Comparison of ENCODE assay signal across 14 mouse cellular contexts in genomic region chr5:88889326-88889725, GRCm38 (mm10). TPM values are rescaled to one million over a fixed set of nuclear protein-coding genes. Genes with fewer than 3 reads are reported as not detected.
DNase-seq lines count a peak whose midpoint lies in the region; ATAC-seq and TF ChIP-seq lines count a peak whose summit lies in the region.
"Had no signal": no experiment of that assay in that cellular context is flagged by ENCODE, and none has a peak within 500 bp of the region (broad histone marks: within the 10 kb centered on the region; RNA-seq: fewer than 3 reads in every experiment).

No protein-coding gene starts in this region.

- 30% methylated on average over 4 of the region's 4 CpGs for WGBS in heart, adult 2 months
- 22% methylated on average over 4 of the region's 4 CpGs for WGBS in midbrain, postnatal 0 days

- peak; percentile 62 for TF ChIP-seq CTCF in heart, adult 2 months (IDR thresholded peaks at IDR 0.05)
- TF ChIP-seq CTCF in left cerebral cortex, adult 2 months (IDR thresholded peaks at IDR 0.05) = peak; percentile 34
- peak; percentile 65 for TF ChIP-seq CTCF in midbrain, postnatal 0 days (IDR thresholded peaks at IDR 0.05)

- no peak overlapping the region for H3K27ac ChIP-seq in heart, adult 2 months
- no peak overlapping the region for H3K27ac ChIP-seq in left cerebral cortex, adult 2 months
- 0 out of 2 replicates have a peak overlapping the region, but pooled peaks have one; percentile 29 for H3K27ac ChIP-seq in brown adipose tissue, adult 24 weeks (replicated peaks; ENCODE audit: low read depth, low read length)
- H3K27ac ChIP-seq in midbrain, postnatal 0 days (ENCODE audit: low read depth, low read length) = no peak overlapping the region
- H3K27ac ChIP-seq: embryonic facial prominence, embryonic 13.5 days; liver, embryonic 14.5 days had no signal

- TF ChIP-seq EP300 in heart, adult 2 months (IDR thresholded peaks at IDR 0.05; ENCODE audit: insufficient read depth, low read depth, low read length) = no peak

- no peak for TF ChIP-seq POLR2A in heart, adult 2 months (IDR thresholded peaks at IDR 0.05; ENCODE audit: insufficient read depth, low read depth, low read length)

- no peak overlapping the region for H3K9ac ChIP-seq in heart, adult 2 months (ENCODE audit: low read depth, low read length)
- H3K9ac ChIP-seq in midbrain, postnatal 0 days (replicated peaks; ENCODE audit: low read length, poor library complexity, severe bottlenecking) = no peak overlapping the region
- H3K9ac ChIP-seq: embryonic facial prominence, embryonic 13.5 days; liver, embryonic 14.5 days had no signal

- H3K4me2 ChIP-seq in midbrain, postnatal 0 days (ENCODE audit: low read depth, low read length, poor library complexity, severe bottlenecking) = peak overlapping the region; percentile 98; the same call in 1 of the 2 replicates
- H3K4me2 ChIP-seq: embryonic facial prominence, embryonic 13.5 days had no signal

- H3K36me3 ChIP-seq in heart, adult 2 months (ENCODE audit: control insufficient read depth, insufficient read depth, low read length) = no peaks in the 10 kb centered on the region
- no peaks in the 10 kb centered on the region for H3K36me3 ChIP-seq in midbrain, postnatal 0 days (ENCODE audit: insufficient read depth, low read length)
- H3K36me3 ChIP-seq: embryonic facial prominence, embryonic 13.5 days had no signal

- intact Hi-C loops in heart, adult 2 months (cut with DNase I) = no loop called here
- intact Hi-C loops in heart, postnatal 36 days (cut with DNase I) = loop anchor here (5.0 kb wide), 1 partner anchor 38 kb away; no protein-coding TSS in a partner anchor
- intact Hi-C loops in left cerebral cortex, adult 2 months (cut with DNase I) = loop anchor here (2.0 to 5.0 kb wide), 3 partner anchors 39 to 333 kb away; no protein-coding TSS in a partner anchor
- intact Hi-C loops in left cerebral cortex, postnatal 10 days (cut with DNase I) = loop anchor here (10.0 kb wide), 2 partner anchors 335 to 495 kb away; no protein-coding TSS in a partner anchor

- no peak for ATAC-seq in midbrain, postnatal 0 days (ENCODE audit: low FRiP score)
- no peak for ATAC-seq in megakaryocyte-erythroid progenitor cell, adult 5-6 weeks (replicated peaks; ENCODE audit: low FRiP score, low TSS enrichment, poor library complexity, severe bottlenecking)

- H3K4me3 ChIP-seq in heart, adult 2 months = no peak overlapping the region
- H3K4me3 ChIP-seq in left cerebral cortex, adult 2 months = no peak overlapping the region
- H3K4me3 ChIP-seq in brown adipose tissue, adult 24 weeks (ENCODE audit: insufficient read depth, low read depth, low read length) = peak overlapping the region; percentile 45
- H3K4me3 ChIP-seq in midbrain, postnatal 0 days (ENCODE audit: low read depth, low read length) = peak overlapping the region; percentile 12; the same call in 1 of the 2 replicates
- H3K4me3 ChIP-seq: embryonic facial prominence, embryonic 13.5 days; megakaryocyte, embryonic 14.5 days had no signal

- peaks cover 1% of the 10 kb centered on the region; the same call in 1 of the 2 replicates for H3K4me1 ChIP-seq in heart, adult 2 months (ENCODE audit: control insufficient read depth, insufficient read depth, low read length)
- H3K4me1 ChIP-seq in brown adipose tissue, adult 24 weeks (ENCODE audit: control insufficient read depth, insufficient read depth, insufficient read length, low read length) = 0 out of 2 replicates have a peak, but pooled peaks cover 4% of the 10 kb centered on the region
- H3K4me1 ChIP-seq in midbrain, postnatal 0 days (ENCODE audit: insufficient read depth, low read length) = no peaks in the 10 kb centered on the region

- H3K27me3 ChIP-seq in heart, adult 2 months (ENCODE audit: control insufficient read depth, insufficient read depth, low read length) = no peaks in the 10 kb centered on the region
- peaks cover 10% of the 10 kb centered on the region; the same call in 1 of the 2 replicates for H3K27me3 ChIP-seq in midbrain, postnatal 0 days (ENCODE audit: insufficient read depth, low read length)

- DNase-seq in heart, adult 2 months = peak in 1 of 2 experiments; percentile 14
- DNase-seq in heart, postnatal 36 days = no peak
- DNase-seq in left cerebral cortex, adult 2 months (ENCODE audit: extremely low spot score in 1 of 2, low spot score in 2 of 2) = no peak
- no peak for DNase-seq in left cerebral cortex, postnatal 10 days (ENCODE audit: extremely low spot score in 1 of 2, low spot score in 2 of 2)
- peak; percentile 40 for DNase-seq in midbrain, postnatal 0 days (ENCODE audit: low spot score)
- DNase-seq in yolk sac, embryonic 10.5 days (ENCODE audit: low spot score) = no peak
- DNase-seq: adrenal gland, postnatal 14 days; right cerebral cortex, postnatal 4 days had no signal

- H3K79me2 ChIP-seq in heart, adult 2 months (replicated peaks; ENCODE audit: control insufficient read depth, insufficient read depth, low read length) = no peaks in the 10 kb centered on the region

- H3K9me3 ChIP-seq in midbrain, postnatal 0 days (ENCODE audit: low read length) = no peaks in the 10 kb centered on the region
- H3K9me3 ChIP-seq: embryonic facial prominence, embryonic 13.5 days; megakaryocyte, embryonic 14.5 days had no signal

RNA-seq across cellular contexts. Expression of gene Slc4a4, which starts 2.7 kb away (rescaled TPM):
- total RNA-seq in heart, adult 2 months (2021) = 10 to 100 TPM; 19.4 to 25.5 TPM
- polyA plus RNA-seq in heart, adult 2 months (2012; rRNA removed) = 4.9 and 9.3 TPM in 2 replicates
- total RNA-seq in heart, postnatal 36 days (2021) = 10 to 100 TPM; 22.4 to 32.2 TPM
- 100 to 1,000 TPM; 104 to 119 TPM for total RNA-seq in left cerebral cortex, adult 2 months (2021)
- 100 to 1,000 TPM; 101 to 106 TPM for total RNA-seq in left cerebral cortex, postnatal 10 days (2021)
- polyA plus RNA-seq in brown adipose tissue, adult 24 weeks (2012; ENCODE audit: insufficient read depth, insufficient read length, missing spikeins) = 24.9 and 49.3 TPM in 2 replicates
- 57.3 and 61.6 TPM in 2 replicates for total RNA-seq in midbrain, postnatal 0 days (2014; rRNA removed)
- 16.7 and 17.4 TPM in 2 replicates for polyA plus RNA-seq in midbrain, postnatal 0 days (2015; fragmentation: Nextera tagmentation; extraction: Ambion mirVana)
- not detected in 2 replicates for total RNA-seq in megakaryocyte-erythroid progenitor cell, adult 5-6 weeks (2014; fragmentation: Nextera tagmentation)
- total RNA-seq in megakaryocyte-erythroid progenitor cell, adult 5-6 weeks (2017) = not detected in 2 replicates
- total RNA-seq: granulocyte monocyte progenitor cell, adult 5-6 weeks had no signal

Comparison
In these comparisons a context has a peak if more than half of its experiments do, and no peak if none do; other contexts are left out.
1. H3K4me3 ChIP-seq: peak in brown adipose tissue, adult 24 weeks (single experiment) and midbrain, postnatal 0 days (single experiment); none in heart, adult 2 months (single experiment) and left cerebral cortex, adult 2 months (single experiment).
2. RNA of gene Slc4a4, which starts 2.7 kb away (total RNA-seq): 104 to 119 TPM in left cerebral cortex, adult 2 months, 101 to 106 TPM in left cerebral cortex, postnatal 10 days, 57.3 to 61.6 TPM in midbrain, postnatal 0 days, 22.4 to 32.2 TPM in heart, postnatal 36 days and 19.4 to 25.5 TPM in heart, adult 2 months; not detected in megakaryocyte-erythroid progenitor cell, adult 5-6 weeks; every median in the first group is over 10 times any median in the second.
3. Peak in every context shown above with its lines, with median percentiles within 50 percentile points of each other: CTCF ChIP-seq.